Mouse (Mus musculus): ENCODE data around the gene Reep3. TPM values are rescaled to one million over a fixed set of nuclear protein-coding genes. Genes with fewer than 3 reads are reported as not detected.

Gene Reep3
- polyA plus RNA-seq, 1 experiment from 2014 or later: 24.6 TPM

DNA sequence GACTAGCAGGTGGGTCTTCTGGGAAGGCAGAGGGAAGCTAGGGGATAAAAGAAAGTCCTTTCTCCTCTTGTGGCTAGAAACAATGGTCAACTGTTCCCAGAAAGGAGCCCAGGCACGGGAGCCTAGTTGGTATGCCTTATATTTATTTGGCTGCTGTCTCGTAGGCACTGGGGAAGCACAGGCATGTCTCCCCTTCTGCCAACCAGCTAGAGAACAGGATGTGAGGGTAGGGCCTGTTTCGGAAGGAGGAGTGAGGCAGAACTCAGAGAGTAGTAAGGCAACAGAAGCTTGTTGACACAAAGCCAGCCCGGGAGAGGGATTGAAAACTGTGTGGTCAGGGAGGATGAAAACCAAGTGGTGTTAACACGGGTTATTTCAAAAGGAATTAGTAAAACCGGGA is 101.6 kb downstream of the Reep3 start:
- WGBS: 61% methylated on average over 6 of the region's 6 CpGs
- H3K27ac ChIP-seq (replicated peaks): no peak overlapping the region
- peaks cover 11% of the 10 kb centered on the region; the same call in 1 of the 2 replicates for H3K4me1 ChIP-seq
- no peaks in the 10 kb centered on the region for H3K27me3 ChIP-seq (replicated peaks; ENCODE audit: low read depth, poor library complexity, severe bottlenecking)
- no peaks in the 10 kb centered on the region for H3K36me3 ChIP-seq (replicated peaks)
- no peak for DNase-seq (ENCODE audit: low spot score)
- H3K4me3 ChIP-seq: no peak overlapping the region
- no peaks in the 10 kb centered on the region for H3K9me3 ChIP-seq

GRCm38 (mm10) chr10:66994469-66994868 is 102.3 kb downstream of the Reep3 start:
- Histone ChIP-seq H3K9me3 (peaks cover 6% of the 10 kb centered on the region), H3K27me3 (replicated peaks; ENCODE audit: low read depth, poor library complexity, severe bottlenecking) (no peaks in the 10 kb centered on the region), H3K4me1 (peaks cover 11% of the 10 kb centered on the region; the same call in 1 of the 2 replicates), H3K36me3 (replicated peaks) (no peaks in the 10 kb centered on the region), H3K4me3 (no peak overlapping the region), H3K27ac (replicated peaks) (no peak overlapping the region; the same call in 1 of the 2 replicates)
- no peak for DNase-seq (ENCODE audit: low spot score)
- 78% methylated on average over 5 of the region's 5 CpGs for WGBS

GRCm38 (mm10) chr10:66992591-66992990 is 104.2 kb downstream of the Reep3 start:
- H3K9me3 ChIP-seq: peaks cover 13% of the 10 kb centered on the region
- no peak overlapping the region for H3K27ac ChIP-seq (replicated peaks)
- WGBS: 86% methylated on average over 5 of the region's 5 CpGs
- H3K4me3 ChIP-seq: no peak overlapping the region
- H3K27me3 ChIP-seq (replicated peaks; ENCODE audit: low read depth, poor library complexity, severe bottlenecking): no peaks in the 10 kb centered on the region
- no peaks in the 10 kb centered on the region for H3K36me3 ChIP-seq (replicated peaks)
- no peak for DNase-seq (ENCODE audit: low spot score)
- peaks cover 11% of the 10 kb centered on the region; the same call in 1 of the 2 replicates for H3K4me1 ChIP-seq

GRCm38 (mm10) chr10:66990506-66990905 is 106.2 kb downstream of the Reep3 start:
- H3K4me1 ChIP-seq: peaks cover 11% of the 10 kb centered on the region; the same call in 1 of the 2 replicates
- no peaks in the 10 kb centered on the region for H3K27me3 ChIP-seq (replicated peaks; ENCODE audit: low read depth, poor library complexity, severe bottlenecking)
- no peaks in the 10 kb centered on the region for H3K36me3 ChIP-seq (replicated peaks)
- DNase-seq (ENCODE audit: low spot score): no peak
- no peak overlapping the region for H3K27ac ChIP-seq (replicated peaks)
- H3K9me3 ChIP-seq: peaks cover 13% of the 10 kb centered on the region
- no peak overlapping the region for H3K4me3 ChIP-seq
- WGBS: 85% methylated on average over 3 of the region's 3 CpGs

DNA sequence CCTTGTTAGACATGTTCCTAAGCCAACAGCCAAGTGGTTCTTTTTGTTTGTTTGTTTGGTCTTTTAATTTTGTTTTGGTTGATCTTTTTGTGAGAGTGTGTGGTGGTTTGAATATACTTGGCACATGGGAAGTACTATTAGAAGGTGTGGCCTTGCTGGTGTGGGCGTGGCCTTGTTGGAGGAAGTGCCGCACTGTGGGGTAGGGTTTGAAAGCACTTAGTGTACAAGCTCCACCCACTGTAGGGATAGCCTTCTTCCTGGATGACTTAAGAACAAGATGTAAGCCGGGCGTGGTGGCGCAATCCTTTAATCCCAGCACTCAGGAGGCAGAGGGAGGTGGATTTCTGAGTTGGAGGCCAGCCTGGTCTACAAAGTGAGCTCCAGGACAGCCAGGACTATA is 113.7 kb downstream of the Reep3 start:
- H3K4me1 ChIP-seq: no peaks in the 10 kb centered on the region
- no peak for DNase-seq (ENCODE audit: low spot score)
- H3K4me3 ChIP-seq: no peak overlapping the region
- H3K36me3 ChIP-seq (replicated peaks): no peaks in the 10 kb centered on the region
- H3K27ac ChIP-seq (replicated peaks): no peak overlapping the region
- no peaks in the 10 kb centered on the region for H3K27me3 ChIP-seq (replicated peaks; ENCODE audit: low read depth, poor library complexity, severe bottlenecking)
- no peaks in the 10 kb centered on the region for H3K9me3 ChIP-seq
- WGBS: 89% methylated on average over 5 of the region's 5 CpGs

- Histone ChIP-seq H3K36me3 (replicated peaks) (no peaks in the 10 kb centered on the region), H3K4me1 (peaks cover 4% of the 10 kb centered on the region), H3K27ac (replicated peaks) (no peak overlapping the region), H3K9me3 (no peaks in the 10 kb centered on the region), H3K27me3 (replicated peaks; ENCODE audit: low read depth, poor library complexity, severe bottlenecking) (no peaks in the 10 kb centered on the region), H3K4me3 (no peak overlapping the region)
- 85% methylated on average over 2 of the region's 2 CpGs for WGBS
- DNase-seq (ENCODE audit: low spot score): no peak
Measured at GRCm38 (mm10) chr10:66978215-66978614, 118.5 kb downstream of the Reep3 start.

- H3K27me3 ChIP-seq (replicated peaks; ENCODE audit: low read depth, poor library complexity, severe bottlenecking): no peaks in the 10 kb centered on the region
- no peaks in the 10 kb centered on the region for H3K36me3 ChIP-seq (replicated peaks)
- DNase-seq (ENCODE audit: low spot score): no peak
- no peaks in the 10 kb centered on the region for H3K9me3 ChIP-seq
- H3K4me1 ChIP-seq: peaks cover 10% of the 10 kb centered on the region
- no peak overlapping the region for H3K4me3 ChIP-seq
- H3K27ac ChIP-seq (replicated peaks): no peak overlapping the region
- 90% methylated on average over 3 of the region's 3 CpGs for WGBS
Measured at GRCm38 (mm10) chr10:66977093-66977492, 119.7 kb downstream of the Reep3 start.

GRCm38 (mm10) chr10:66975451-66975850 is 121.3 kb downstream of the Reep3 start:
- WGBS: 85% methylated on average over 1 of the region's 1 CpGs

DNA sequence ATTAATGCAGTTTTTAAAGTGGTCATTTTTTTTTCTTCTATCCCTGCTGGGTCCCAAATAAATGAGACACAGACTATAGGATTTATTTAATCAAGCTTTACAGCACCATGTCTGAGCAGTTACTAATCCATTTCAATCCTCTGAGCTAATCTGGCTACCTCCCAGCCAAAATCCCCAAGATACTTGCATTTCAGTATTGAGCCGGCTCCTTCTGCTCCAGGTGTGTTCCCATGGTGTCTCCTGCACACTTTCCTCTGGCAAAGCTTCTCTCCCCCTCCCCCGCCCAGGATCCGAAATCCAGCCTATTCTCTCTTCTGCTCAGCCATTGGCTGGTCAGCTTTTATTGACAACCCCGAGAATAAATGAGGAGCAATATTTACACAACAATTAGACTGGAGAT is 122.3 kb downstream of the Reep3 start:
- no peaks in the 10 kb centered on the region for H3K9me3 ChIP-seq
- DNase-seq (ENCODE audit: low spot score): no peak
- peaks cover 10% of the 10 kb centered on the region for H3K4me1 ChIP-seq
- no peak overlapping the region for H3K4me3 ChIP-seq
- H3K27ac ChIP-seq (replicated peaks): no peak overlapping the region
- no peaks in the 10 kb centered on the region for H3K27me3 ChIP-seq (replicated peaks; ENCODE audit: low read depth, poor library complexity, severe bottlenecking)
- WGBS: 78% methylated on average over 4 of the region's 4 CpGs
- H3K36me3 ChIP-seq (replicated peaks): no peaks in the 10 kb centered on the region

More at GRCm38 (mm10) chr10:66975451-66975850, 121.3 kb downstream of the Reep3 start:
- H3K9me3 ChIP-seq: no peaks in the 10 kb centered on the region
- no peaks in the 10 kb centered on the region for H3K27me3 ChIP-seq (replicated peaks; ENCODE audit: low read depth, poor library complexity, severe bottlenecking)
- H3K4me3 ChIP-seq: no peak overlapping the region
- no peaks in the 10 kb centered on the region for H3K36me3 ChIP-seq (replicated peaks)
- H3K4me1 ChIP-seq: peaks cover 10% of the 10 kb centered on the region
- no peak for DNase-seq (ENCODE audit: low spot score)
- H3K27ac ChIP-seq (replicated peaks): no peak overlapping the region

DNA sequence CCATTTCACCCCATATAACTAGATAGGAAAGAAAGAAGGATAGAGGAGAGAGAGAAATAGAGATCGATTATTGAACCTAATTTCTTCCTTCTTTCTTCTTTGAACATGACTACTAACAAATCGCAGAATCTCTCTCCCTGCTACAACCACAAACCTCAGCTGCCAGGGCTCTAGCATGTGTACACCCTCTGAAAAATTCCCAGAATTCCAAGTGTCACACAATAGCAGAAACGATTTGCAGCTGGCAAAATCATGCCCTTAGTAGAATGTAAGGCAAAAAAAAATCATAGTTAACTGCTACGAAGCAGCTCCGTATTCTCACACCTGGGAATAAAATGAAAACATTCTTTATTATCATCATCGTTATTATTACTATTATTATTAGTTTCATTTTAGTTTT is 122.9 kb downstream of the Reep3 start:
- 80% methylated on average over 6 of the region's 6 CpGs for WGBS
- Histone ChIP-seq H3K36me3 (replicated peaks) (no peaks in the 10 kb centered on the region), H3K4me3 (no peak overlapping the region), H3K27me3 (replicated peaks; ENCODE audit: low read depth, poor library complexity, severe bottlenecking) (no peaks in the 10 kb centered on the region), H3K9me3 (no peaks in the 10 kb centered on the region), H3K4me1 (peaks cover 10% of the 10 kb centered on the region), H3K27ac (replicated peaks) (no peak overlapping the region)
- DNase-seq (ENCODE audit: low spot score): no peak

DNA sequence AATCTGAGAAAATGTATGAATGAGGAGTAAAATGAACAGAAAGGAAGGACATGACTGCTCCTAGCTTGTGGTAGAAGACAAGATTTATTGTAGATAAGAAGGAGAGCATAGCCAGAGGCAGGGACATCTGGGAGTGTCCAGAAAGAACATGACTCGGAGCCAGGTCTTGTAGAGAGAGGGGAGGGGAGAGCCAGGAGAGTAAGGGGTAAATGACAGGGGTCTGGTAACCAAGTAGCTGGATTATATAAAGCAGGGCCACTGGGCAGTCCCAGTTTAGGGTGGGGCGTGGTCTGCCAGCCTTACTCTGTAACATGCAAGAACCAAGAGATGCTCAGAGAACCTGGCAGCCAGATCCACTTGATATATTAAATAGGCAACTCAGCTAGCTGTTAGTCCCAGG is 123.5 kb downstream of the Reep3 start:
- Histone ChIP-seq H3K27me3 (replicated peaks; ENCODE audit: low read depth, poor library complexity, severe bottlenecking) (no peaks in the 10 kb centered on the region), H3K4me1 (peaks cover 16% of the 10 kb centered on the region), H3K4me3 (no peak overlapping the region), H3K9me3 (no peaks in the 10 kb centered on the region), H3K36me3 (replicated peaks) (no peaks in the 10 kb centered on the region), H3K27ac (replicated peaks) (peak overlapping the region; percentile 37; the same call in 1 of the 2 replicates)
- 56% methylated on average over 2 of the region's 2 CpGs for WGBS
- peak; percentile 19 for DNase-seq (ENCODE audit: low spot score)

- no peak for DNase-seq (ENCODE audit: low spot score)
- H3K36me3 ChIP-seq (replicated peaks): no peaks in the 10 kb centered on the region
- H3K4me1 ChIP-seq: peaks cover 28% of the 10 kb centered on the region
- no peaks in the 10 kb centered on the region for H3K9me3 ChIP-seq
- WGBS: 91% methylated on average over 23 of the region's 23 CpGs
- H3K27me3 ChIP-seq (replicated peaks; ENCODE audit: low read depth, poor library complexity, severe bottlenecking): no peaks in the 10 kb centered on the region
- no peak overlapping the region for H3K27ac ChIP-seq (replicated peaks)
- H3K4me3 ChIP-seq: no peak overlapping the region
Measured at GRCm38 (mm10) chr10:66970336-66971115, 126.2 kb downstream of the Reep3 start.

DNA sequence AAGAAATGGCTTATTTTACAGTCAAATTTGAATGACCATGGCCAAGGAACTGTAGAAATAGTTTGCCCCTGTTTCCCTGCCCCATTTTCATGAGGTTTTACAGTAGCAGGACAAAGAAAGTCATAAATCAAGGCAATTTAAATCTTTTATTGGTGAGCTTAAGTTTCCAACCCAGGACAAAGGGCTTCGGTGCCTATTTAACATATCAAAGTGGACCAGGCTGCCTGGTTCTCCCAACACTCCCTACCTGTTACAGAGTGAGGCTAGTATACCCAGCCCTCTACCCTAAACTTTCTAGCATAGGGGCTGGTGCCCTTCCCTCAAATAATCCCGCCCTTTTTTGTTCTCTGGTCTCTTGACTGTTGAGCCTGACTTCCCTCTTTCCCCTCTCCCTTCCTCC is 127.2 kb downstream of the Reep3 start:
- H3K9me3 ChIP-seq: no peaks in the 10 kb centered on the region
- DNase-seq (ENCODE audit: low spot score): no peak
- 51% methylated on average over 2 of the region's 2 CpGs for WGBS
- H3K27me3 ChIP-seq (replicated peaks; ENCODE audit: low read depth, poor library complexity, severe bottlenecking): no peaks in the 10 kb centered on the region
- H3K4me1 ChIP-seq: peaks cover 28% of the 10 kb centered on the region
- no peak overlapping the region for H3K27ac ChIP-seq (replicated peaks)
- H3K36me3 ChIP-seq (replicated peaks): no peaks in the 10 kb centered on the region
- no peak overlapping the region for H3K4me3 ChIP-seq
